Mouse (Mus musculus) urinary bladder, postnatal 36 days (tissue): ENCODE data around the gene Ptpre.
"Not testable (repeated sequence)": the region's sequence is repeated elsewhere in the genome, so short reads cannot be mapped to it uniquely, and the experiment has no call there.

ENCODE experiments used
- DNase-seq, 2 experiments: peaks; one replicate each; pipeline ENCODE4 v3.0.0; 2022; ENCODE audit warnings: low spot score in 2 of 2, mixed read lengths in 1 of 2

Ptpre gene

DNA sequence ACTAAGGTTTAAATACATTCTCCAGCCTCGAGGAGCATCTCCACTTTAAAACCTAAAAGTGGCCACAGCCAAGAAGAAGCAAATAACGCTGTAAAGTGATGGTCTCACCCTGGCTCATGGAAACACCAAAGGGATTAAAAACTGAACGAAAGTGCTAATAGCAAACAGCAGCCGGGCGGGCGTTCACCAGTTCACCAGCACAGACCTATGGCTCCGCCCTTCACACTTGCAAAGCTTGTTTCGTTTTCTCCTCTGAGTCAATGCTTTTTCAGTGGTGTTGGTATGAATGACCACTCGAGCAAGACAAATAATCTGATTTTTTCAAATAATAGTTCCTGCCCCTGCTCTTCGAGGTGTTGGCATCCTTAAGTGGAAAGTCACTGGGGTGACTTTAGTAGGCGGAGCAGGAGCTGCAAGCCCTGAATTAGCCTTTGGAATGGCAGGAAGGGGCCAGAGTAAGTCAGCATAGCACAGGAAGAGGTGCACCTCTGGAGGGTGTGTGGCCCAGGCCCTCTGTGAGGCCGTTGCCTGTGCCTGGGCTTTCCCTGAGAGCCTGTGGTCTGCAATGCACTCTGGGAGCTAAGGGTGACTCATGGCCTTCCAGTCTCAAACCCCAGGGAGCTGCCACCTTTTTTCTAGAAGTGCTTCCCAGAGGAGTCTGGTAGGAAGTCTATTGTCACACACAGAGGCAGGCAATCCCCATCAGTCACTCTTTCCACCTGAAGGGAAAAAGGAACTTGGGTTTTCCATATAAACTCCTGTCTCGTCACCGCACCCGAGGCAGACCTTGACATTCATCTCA, 67.9 kb downstream of the Ptpre start:
- DNase-seq: peak; percentile 11 to 24

DNA sequence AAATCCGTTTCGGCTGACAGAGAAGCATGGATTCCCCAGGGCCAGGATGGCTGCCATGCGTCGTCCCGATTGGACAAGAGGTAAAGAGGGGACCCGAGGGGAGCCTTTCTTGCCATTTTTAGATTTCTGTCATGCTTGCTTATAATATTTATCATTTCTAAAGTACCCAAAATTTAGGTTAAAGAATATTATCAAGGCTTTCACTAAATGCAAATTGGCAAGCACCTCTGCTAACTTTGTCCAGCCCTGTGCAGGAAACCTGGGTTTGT, 68.5 kb downstream of the Ptpre start:
- DNase-seq: no peak

DNA sequence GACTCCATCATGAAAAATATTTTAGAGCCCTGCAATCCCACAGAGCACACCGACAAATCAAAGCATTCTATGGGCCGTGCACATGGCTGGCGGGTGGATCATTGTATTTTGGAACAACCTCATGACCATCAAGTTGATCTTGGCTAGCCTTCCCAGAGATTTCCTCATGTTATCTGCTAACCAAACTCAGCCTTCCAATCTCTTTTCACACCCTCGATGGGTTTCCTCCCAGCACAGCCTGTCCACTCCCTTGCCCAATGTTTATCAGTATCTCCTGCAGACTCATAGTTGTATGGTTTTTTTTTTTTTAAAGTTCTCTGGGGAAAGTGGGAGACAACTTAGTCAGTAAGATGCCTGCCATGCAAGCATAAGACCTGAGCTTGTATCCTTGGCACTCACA, 70.9 kb downstream of the Ptpre start:
- DNase-seq: no peak

DNA sequence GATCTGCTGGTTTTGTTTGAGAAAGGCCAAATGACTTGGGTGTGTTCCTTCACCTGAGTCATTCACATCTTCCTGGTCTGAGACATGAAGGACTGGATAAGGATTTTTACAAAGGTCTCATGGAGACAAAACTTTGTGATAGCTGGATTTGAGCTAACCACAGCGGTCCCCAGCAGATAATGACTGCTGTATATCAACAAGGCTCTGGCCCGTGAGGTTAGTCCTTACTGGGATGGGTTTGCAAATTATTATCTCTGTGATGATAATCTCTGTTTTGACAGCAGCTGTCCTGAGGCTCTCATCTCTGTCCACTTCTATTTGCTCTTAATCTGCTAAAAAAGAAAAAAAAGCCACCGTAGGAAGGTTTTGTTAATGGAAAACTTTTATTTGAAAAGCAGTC, 71.7 kb downstream of the Ptpre start:
- DNase-seq: no peak

DNA sequence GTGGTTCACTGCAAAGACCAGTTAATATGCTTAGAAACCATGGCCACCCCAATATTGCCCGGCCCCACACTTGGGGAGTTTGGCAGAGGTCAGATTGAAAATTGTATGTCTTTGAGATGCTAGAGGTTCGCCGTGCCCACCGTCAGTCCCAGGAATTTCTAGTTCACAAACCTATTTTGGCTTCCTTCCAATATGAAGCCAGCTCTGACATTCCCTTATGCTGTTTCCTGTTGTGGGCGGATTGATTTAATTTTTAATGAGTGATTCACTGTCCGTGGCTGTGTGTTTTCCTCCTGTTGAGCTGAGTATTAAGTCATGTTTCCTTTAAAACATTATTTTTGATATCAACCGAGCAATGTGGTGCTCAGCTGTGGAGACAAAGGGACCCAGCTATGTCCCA, 72.4 kb downstream of the Ptpre start:
- no peak for DNase-seq

DNA sequence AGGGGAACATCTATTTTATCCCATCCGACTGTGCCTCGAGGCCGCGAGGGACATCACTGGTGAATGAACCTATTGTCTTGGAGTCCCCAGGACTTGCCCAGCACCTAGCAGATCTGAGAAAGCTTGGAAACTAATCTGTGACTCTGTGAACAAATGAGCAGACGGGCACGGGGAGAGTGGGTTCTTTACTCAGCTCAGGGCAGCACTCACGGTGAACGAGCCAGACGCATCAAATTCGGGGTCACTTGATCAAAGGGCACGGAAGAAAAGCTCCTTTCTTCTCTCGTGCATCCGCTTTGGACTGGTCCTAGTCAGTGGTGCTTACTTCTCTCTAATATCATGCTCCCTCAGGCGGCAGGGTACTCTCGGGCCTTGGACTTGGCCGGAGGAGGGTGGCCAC, 75.0 kb downstream of the Ptpre start:
- no peak for DNase-seq

DNA sequence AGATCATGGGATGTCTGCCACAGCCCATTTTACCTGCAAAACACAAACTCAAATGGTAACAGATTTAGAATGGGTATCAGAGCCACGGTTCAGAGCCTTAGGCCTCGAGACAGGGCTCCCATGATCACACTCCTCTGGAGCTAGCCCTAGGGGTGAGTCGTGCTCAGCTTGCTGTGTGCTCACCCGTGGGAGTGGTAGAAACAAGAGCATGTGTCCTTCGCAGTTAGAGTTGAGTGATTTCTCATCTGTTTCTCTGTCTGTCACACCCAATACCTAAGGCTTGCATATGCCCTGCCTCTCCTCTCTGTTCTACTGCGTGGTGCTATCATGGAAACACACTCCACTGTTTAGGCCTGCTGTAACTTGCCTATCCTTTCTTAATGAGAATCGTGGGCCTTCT, 75.5 kb downstream of the Ptpre start:
- DNase-seq: no peak

DNA sequence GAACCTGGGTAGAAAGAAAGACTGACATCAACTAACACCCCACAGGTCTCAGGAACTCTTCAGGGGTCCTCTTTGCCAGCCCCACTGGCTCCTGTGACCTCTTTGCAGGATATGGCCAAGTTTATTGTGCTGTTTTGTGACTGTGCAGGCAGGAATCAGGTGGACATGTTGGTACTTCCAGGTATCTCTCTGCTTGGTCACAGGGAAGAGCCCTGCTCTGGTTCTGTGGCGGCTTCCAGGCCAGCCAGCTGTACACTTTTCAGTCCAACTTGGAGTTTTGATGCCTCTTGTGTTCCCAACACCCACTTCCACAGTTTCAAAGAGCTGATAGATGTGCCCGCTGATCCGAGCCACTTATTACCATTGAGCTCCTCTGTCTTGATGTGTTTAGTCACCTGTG, 76.1 kb downstream of the Ptpre start:
- no peak for DNase-seq

DNA sequence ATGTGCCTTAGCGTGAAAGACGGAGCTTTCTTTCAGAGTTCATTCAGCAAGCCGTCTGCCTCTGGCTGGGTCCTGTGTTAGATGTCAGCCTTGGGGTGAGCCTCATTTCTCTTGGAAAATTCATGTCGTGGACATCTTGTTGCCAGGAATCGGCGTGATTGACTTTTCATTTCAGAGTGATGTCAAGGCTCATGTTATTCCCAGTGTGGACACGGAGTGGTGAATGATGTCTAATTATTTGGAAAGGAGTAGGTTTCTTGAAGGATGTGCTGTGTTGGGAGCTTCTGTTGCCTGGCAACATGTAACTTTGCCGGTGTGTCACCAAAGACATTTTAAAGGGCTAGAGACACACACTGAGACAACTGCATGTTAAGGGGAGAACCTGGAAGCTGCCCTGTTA, 77.6 kb downstream of the Ptpre start:
- DNase-seq: no peak

DNA sequence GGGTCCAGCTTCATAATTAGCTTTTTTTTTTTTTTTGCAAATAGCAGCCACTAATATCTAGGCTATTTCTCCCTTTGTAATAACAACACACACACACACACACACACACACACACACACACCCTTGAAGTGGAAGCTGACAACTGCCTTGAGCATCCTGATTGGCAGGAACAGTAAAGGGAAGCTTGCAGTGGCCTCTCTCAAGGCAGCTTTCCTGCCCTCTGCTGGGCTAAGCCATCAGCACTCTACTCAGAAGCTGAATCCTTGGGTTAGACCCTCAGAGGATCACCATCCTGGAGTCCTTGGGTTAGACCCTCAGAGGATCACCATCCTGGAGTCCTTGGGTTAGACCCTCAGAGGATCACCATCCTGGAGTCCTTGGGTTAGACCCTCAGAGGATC, 79.2 kb downstream of the Ptpre start:
- not testable (repeated sequence) for DNase-seq

DNA sequence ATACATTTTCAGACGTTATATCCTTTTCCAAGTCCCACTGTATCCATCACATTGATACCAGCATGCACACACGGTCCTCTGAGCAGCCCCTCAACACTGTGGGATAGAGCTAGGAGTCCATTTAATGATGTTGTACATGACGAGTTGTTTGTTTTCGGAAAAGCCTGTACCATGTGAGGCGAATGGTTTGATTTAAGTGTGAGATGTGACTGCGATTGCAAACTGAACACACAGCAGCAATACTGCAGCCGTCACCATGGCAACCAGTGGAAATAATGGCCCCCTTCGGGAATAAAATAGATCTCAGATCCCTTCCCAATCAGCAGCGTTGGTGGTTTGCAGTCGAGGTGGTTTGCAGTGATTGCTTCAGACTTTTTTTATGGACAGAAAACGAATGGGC, 80.5 kb downstream of the Ptpre start:
- DNase-seq: no peak

DNA sequence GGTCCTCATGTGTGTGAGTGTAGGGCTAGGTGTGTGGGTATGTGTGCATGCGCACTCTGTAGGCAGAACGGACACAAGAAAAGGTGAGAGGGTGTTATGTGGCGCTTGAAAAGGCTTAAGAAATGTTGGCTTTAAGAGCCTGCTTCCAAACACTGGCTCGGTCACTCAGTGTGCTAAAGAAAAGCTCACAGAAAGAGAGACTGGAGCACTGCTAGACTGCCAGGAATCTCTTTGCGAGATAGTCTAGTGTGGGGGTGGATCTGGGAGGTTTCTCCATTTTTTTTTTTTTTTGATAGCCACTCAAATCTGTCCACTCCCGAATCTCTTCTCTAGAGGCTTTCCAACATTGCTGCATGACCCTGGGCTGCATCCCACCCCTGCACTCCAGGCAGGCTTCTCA, 84.4 kb downstream of the Ptpre start:
- no peak for DNase-seq

DNA sequence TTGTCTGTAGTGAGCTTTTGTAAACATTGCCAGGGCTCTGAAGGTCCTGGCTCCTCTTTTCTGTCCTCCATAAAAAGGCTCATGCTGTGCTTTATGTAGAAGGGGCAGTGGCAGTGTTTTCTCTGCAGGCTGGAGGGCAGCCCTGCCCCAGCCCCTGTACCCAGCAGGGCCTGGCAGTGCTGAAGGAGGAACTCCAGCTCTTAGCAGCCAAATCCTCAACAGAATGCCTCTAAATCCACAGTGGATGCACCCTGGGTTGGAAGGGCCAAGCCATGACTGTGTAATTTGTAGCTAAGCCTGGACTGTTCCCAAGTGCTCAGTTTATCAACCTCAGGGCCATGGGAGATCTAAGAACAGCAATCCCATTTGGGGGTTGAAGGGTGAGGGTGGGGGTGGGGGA, 85.0 kb downstream of the Ptpre start:
- no peak for DNase-seq

DNA sequence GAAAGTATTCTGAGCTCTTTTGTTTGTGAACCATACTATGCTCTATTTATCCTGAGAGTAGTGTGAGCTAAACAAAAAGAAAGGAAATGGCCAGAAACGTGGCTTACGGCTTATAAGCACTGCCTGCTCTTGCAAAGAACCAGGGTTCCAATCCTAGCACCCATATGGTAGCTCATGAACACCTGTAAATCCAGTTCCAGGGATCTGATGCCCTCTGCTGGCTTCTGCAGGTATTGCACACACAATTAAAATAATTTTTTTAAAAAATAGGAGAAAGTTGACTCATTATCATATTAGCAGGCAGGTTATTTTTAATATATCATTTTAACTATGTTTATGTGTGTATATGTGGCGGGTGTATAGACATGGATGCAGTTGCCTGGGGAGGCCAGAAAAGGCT, 87.6 kb downstream of the Ptpre start:
- no peak for DNase-seq

DNA sequence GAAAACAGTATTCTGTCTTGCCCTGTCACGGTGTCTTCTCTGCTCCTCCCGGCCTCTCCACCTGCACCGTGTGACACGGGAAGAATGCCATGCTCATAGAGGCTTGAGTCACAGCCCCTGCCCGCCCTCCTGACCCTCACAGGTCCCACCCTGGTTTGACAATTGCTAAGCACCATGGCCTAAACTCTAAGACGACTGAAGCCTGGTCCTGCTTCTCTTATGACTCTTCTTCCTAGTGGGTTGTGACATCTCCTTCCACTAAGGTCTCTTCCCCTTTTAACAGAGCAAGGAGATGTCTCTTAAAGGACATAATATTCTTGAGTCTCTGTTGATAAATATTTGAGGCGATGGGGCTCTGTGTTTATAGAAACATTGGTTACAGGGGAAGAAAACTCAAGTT, 91.1 kb downstream of the Ptpre start:
- DNase-seq: no peak

DNA sequence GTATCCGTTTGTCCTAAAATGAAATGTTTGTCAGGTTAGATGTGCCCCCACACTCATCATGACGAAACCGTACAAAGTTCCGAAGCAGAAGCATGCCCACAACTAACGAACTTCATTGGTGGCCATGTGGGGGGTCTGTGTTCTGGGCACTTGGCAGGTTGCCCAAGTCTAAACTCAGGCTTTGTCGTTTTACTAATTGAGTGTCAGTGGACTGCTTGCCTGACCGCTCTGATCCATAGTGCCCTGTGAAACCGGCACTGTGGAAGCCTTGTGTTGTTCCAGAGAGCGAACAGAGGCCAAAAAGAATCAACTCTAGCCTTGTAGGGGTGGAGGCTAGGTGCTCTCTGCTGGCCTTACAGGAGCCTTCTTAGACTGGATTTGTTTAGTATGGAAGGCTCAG, 91.7 kb downstream of the Ptpre start:
- no peak for DNase-seq

DNA sequence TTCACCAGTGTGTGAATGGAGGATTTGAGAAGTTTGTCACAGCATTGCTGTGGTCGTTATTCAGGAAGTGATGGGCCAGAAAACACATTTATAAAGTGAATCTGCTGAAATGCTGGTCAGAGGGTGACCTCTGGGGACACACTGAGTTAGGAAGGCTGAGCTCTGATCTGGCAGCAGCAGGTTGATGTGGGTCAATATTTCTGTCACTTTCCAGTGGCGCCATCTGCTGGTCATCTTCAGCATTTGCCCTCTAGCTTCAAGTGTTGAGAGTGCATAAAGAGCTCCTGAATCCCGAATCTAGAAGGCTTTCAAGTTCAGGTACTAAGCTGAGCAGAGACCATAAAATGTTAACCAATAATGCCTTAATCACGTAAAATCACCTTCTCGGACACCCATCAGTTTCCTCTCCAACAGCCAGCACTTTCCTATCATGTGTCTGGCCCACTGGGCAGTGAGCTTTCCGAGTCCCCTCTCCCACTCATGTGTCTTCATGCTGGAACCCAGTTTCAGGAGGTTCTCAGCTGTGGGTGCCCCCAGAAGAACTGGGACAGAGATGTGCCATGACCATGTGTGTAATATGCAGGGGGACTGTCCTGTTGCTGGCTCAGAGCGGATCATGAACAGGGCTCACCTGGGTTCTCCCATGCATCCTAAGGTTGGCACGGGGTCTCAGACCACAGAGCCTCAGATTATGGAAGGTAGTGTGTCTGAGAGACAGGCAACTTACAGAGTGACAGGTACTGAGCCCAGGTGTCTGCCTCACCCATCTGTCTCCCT, 94.7 kb downstream of the Ptpre start:
- DNase-seq: peak; percentile 62 to 78

DNA sequence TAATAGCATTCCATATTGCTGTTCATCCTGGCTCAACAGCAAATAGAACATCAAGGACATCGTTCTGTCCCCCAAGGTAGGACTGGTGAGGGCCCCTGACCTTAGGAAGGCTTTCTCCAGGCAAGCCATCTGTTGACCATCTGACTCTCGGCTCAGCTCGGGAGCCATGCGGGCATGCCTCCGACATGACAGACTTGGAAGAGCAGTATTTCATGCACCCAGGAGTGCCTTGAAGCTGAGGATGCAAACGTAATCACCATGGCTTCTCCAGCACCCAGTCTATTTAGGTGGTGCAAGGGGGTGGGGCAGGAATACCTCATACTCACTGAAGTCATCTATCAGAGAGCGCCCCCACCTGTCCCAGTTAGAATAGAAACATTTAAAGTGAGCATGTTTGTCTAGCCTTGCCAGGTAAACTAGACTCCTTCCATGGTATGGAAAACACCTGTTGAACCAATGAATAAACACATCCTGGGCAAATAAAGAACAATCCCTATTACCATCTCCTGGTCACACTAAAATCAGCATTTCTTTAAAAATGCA, 95.5 kb downstream of the Ptpre start:
- no peak for DNase-seq

DNA sequence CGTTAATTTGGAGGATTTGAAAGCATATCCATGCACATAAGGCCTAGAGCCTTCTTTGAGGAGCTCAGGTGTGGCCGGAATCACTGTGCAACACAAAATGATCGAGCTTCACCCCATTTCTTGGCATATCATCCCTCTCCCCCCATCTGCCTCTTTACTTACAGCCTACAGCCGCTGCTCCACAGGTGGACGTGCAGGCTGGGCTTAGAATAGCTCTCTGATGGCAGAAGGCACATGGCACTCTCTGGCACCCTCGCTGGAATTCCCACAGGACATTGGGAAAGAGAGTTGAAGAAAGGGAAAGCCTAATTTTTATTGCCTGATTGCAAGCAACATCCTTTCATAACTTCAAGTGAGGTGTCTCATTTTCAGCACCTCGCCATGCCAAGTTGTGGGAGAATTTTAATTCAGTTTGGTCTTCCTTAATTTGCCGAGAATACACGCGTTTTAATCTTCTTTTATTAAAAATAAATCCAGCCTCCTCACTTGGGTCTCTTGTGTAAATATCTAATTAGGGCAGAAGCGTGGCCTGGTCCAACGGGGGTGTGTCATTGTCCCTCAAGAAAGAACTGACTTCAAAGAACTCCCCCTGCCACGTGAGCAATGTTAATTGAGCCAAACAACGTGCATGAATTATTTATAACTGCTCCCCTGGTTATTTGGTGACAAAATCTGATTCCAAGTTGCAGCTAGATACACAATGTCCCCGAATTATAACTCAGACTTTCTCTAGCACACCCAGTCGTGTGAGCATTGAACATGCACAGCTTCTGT, 97.8 kb downstream of the Ptpre start:
- no peak for DNase-seq

DNA sequence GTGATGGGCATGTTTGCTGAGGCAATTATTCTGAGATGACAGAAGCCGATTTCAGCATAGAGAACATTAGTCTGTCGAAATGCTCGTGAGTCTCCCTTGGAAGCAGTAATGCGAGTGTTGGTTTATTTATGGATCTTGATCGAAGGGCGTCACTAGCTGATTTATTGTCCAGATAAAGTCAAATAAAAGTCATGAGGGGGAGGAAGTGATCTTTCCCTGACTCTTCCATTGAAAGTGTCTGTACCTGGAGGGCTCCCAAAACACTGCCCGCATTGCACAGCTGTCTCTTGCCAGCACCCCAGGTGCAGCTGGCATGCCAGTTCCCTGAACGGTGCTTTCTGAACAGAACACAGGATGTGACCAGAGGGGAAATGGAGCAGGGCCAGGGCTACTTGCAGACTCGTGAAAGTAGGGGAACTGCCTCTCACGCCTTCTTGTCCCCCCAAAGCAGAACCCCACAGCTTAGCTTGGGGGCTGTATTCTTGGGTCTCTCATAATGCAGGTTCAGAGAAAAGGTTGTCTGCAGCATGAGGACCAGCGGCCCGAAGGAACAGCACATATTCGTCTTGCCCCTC, 100.2 kb downstream of the Ptpre start:
- no peak for DNase-seq

DNA sequence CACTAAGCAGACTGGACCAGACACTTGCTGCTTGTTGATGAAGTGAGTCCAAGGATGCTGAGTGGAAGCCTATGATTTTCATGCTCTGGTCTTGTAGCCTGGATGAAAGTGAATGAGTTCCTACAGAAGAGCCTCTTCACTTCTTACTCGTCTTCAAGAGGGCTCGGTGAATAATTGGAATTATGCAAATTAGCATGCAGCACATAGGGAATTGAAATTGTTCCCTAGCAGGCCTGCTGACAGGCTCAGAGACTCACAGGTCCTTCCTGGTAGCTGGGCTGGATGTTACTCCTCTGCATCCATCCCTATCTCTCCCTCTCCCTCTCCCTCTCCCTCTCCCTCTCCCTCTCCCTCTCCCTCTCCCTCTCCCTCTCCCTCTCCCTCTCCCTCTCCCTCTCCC, 102.1 kb downstream of the Ptpre start:
- DNase-seq: no peak
